Comparison of ENCODE assay signal across 8 mouse cellular contexts in the genomic region with DNA sequence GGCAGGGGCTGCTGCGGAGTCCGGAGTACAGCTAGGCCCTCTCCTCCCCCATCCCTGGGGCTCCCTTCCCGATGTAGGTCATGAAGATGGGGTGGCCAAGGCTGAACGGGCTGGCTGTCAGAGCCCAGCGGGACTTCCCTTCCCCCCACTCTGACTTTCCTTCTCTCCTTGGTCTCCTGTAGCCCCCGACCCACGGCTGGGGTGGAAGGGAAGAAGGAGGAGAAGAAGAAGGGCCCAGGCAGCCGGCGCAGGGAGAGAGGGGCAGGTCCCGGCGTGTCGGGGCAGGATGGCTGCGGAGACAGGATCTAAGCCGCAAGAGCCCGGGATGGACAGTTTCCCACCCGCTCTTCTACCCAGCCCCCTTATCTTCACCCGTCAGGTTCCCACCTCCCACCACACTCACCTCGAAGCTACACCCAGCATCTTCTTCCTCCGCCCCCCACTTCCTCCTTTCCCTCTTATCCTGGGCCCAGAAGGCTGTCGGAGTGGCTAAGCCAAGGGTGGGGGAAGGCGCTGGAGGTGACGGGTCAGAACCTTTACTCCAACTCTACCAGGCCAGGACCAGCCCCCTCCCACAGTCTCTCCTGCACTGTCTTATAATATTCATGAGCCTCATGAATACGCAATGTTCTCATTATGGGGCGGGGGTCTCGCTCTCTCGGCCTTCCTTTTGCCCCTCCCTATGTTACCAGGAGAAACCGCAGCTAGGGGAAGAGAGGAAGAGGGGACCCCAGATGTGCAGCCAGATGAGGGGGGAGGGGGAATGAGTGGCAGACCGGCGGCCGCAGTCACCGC. TPM values are rescaled to one million over a fixed set of nuclear protein-coding genes. Genes with fewer than 3 reads are reported as not detected.
DNase-seq lines count a peak whose midpoint lies in the region; ATAC-seq lines count a peak whose summit lies in the region.

No protein-coding gene starts in this region.

- ATAC-seq in hindbrain, embryonic 11.5 days (ENCODE audit: low FRiP score): peak; percentile 38
- peak; percentile 68 for ATAC-seq in megakaryocyte progenitor cell, adult 5-6 weeks (replicated peaks; ENCODE audit: poor library complexity)
- ATAC-seq in activated CD4-positive, CD25-positive, alpha-beta regulatory T cell, adult 4 months: no peak

- peak overlapping the region; percentile 57 for H3K4me3 ChIP-seq in brown adipose tissue, adult 24 weeks (ENCODE audit: insufficient read depth, low read depth, low read length)
- peak overlapping the region; percentile 50 for H3K4me3 ChIP-seq in hindbrain, embryonic 11.5 days (ENCODE audit: low read depth, low read length)

- peaks cover 9% of the 10 kb centered on the region for H3K27me3 ChIP-seq in hindbrain, embryonic 11.5 days (ENCODE audit: control insufficient read depth, insufficient read depth, low read length)

- 4% methylated on average over 27 of the region's 31 CpGs for WGBS in hindbrain, embryonic 11.5 days

- H3K36me3 ChIP-seq in hindbrain, embryonic 11.5 days (ENCODE audit: control insufficient read depth, insufficient read depth, low read length): no peaks in the 10 kb centered on the region

- H3K9ac ChIP-seq in hindbrain, embryonic 11.5 days (ENCODE audit: low read depth, low read length): peak overlapping the region; percentile 55

- no peaks in the 10 kb centered on the region for H3K9me3 ChIP-seq in hindbrain, embryonic 11.5 days (ENCODE audit: control insufficient read depth, low read length)

- H3K4me2 ChIP-seq in hindbrain, embryonic 11.5 days (replicated peaks; ENCODE audit: low read depth, low read length): peak overlapping the region; percentile 88

- no peaks in the 10 kb centered on the region for H3K4me1 ChIP-seq in brown adipose tissue, adult 24 weeks (ENCODE audit: control insufficient read depth, insufficient read depth, insufficient read length, low read length)
- H3K4me1 ChIP-seq in hindbrain, embryonic 11.5 days (replicated peaks; ENCODE audit: control insufficient read depth, insufficient read depth, low read length): 0 out of 2 replicates have a peak, but pooled peaks cover 2% of the 10 kb centered on the region

- peak; percentile 17 for DNase-seq in layer of hippocampus, adult 11-12 months (ENCODE audit: low spot score)
- DNase-seq in layer of hippocampus, adult 8-10 months (ENCODE audit: low spot score in 2 of 2): no peak
- DNase-seq in hindbrain, embryonic 11.5 days (ENCODE audit: low spot score): peak; percentile 48
- DNase-seq in thymus, postnatal 36 days: peak; percentile 41 to 56
- DNase-seq in urinary bladder, adult 2 months (ENCODE audit: low spot score): no peak

- no peak overlapping the region for H3K27ac ChIP-seq in brown adipose tissue, adult 24 weeks (replicated peaks; ENCODE audit: low read depth, low read length)
- no peak overlapping the region for H3K27ac ChIP-seq in hindbrain, embryonic 11.5 days (ENCODE audit: low read depth, low read length)

RNA-seq across cellular contexts. Expression of a gene that starts 0.5 kb away (rescaled TPM):
- 10 to 100 TPM; 37.9 to 55.5 (median 47.0) TPM for total RNA-seq in layer of hippocampus, adult 8-10 months (2022)
- 12.2 and 17.4 TPM in 2 replicates for polyA plus RNA-seq in brown adipose tissue, adult 24 weeks (2012; ENCODE audit: insufficient read depth, insufficient read length, missing spikeins)
- 19.7 and 22.2 TPM in 2 replicates for polyA plus RNA-seq in hindbrain, embryonic 11.5 days (2014; fragmentation: Nextera tagmentation; extraction: Ambion mirVana)
- total RNA-seq in megakaryocyte progenitor cell, adult 5-6 weeks (2015): 11.5 and 12.4 TPM in 2 replicates
- 2.0 and 3.2 TPM in 2 replicates for total RNA-seq in megakaryocyte progenitor cell, adult 5-6 weeks (2017)
- polyA plus RNA-seq in activated CD4-positive, CD25-positive, alpha-beta regulatory T cell, adult 4 months (2017; shearing (Covaris generic)): not detected
- 9.9 and 15.6 TPM in 2 replicates for polyA plus RNA-seq in urinary bladder, adult 2 months (2012; rRNA removed)

RNA-seq across cellular contexts. Expression of a gene that starts 27.2 kb away (rescaled TPM):
- total RNA-seq in layer of hippocampus, adult 8-10 months (2022): 1 to 10 TPM; 1.8 to 4.8 (median 2.9) TPM
- 2.7 and 5.3 TPM in 2 replicates for polyA plus RNA-seq in brown adipose tissue, adult 24 weeks (2012; ENCODE audit: insufficient read depth, insufficient read length, missing spikeins)
- 16.4 and 20.0 TPM in 2 replicates for polyA plus RNA-seq in hindbrain, embryonic 11.5 days (2014; fragmentation: Nextera tagmentation; extraction: Ambion mirVana)
- 16.4 and 17.3 TPM in 2 replicates for total RNA-seq in megakaryocyte progenitor cell, adult 5-6 weeks (2015)
- 8.4 and 10.5 TPM in 2 replicates for total RNA-seq in megakaryocyte progenitor cell, adult 5-6 weeks (2017)
- 1 to 10 TPM; 1.3 to 2.2 TPM for polyA plus RNA-seq in activated CD4-positive, CD25-positive, alpha-beta regulatory T cell, adult 4 months (2017; shearing (Covaris generic))
- polyA plus RNA-seq in urinary bladder, adult 2 months (2012; rRNA removed): 138 and 146 TPM in 2 replicates

RNA-seq across cellular contexts. Expression of a gene that starts 29.0 kb away (rescaled TPM):
- total RNA-seq in layer of hippocampus, adult 8-10 months (2022): 1 to 10 TPM in 2 of 4 experiments, under 1 TPM in 2; 0.35 to 9.3 (median 4.4) TPM
- polyA plus RNA-seq in brown adipose tissue, adult 24 weeks (2012; ENCODE audit: insufficient read depth, insufficient read length, missing spikeins): not detected in 2 replicates
- 0.11 and 0.34 TPM in 2 replicates for polyA plus RNA-seq in hindbrain, embryonic 11.5 days (2014; fragmentation: Nextera tagmentation; extraction: Ambion mirVana)
- total RNA-seq in megakaryocyte progenitor cell, adult 5-6 weeks (2015): 1.8 and 3.4 TPM in 2 replicates
- total RNA-seq in megakaryocyte progenitor cell, adult 5-6 weeks (2017): 1.8 and 2.3 TPM in 2 replicates
- polyA plus RNA-seq in activated CD4-positive, CD25-positive, alpha-beta regulatory T cell, adult 4 months (2017; shearing (Covaris generic)): not detected
- polyA plus RNA-seq in urinary bladder, adult 2 months (2012; rRNA removed): not detected in 2 replicates

Comparison
In these comparisons a context has a peak if more than half of its experiments do, and no peak if none do; other contexts are left out.
1. DNase-seq: peak in layer of hippocampus, adult 11-12 months (single experiment), hindbrain, embryonic 11.5 days (single experiment) and thymus, postnatal 36 days (2 of 2); none in layer of hippocampus, adult 8-10 months (0 of 2) and urinary bladder, adult 2 months (single experiment).
2. RNA of a gene that starts 0.5 kb away (polyA plus RNA-seq): 19.7 to 22.2 TPM in hindbrain, embryonic 11.5 days, 12.2 to 17.4 TPM in brown adipose tissue, adult 24 weeks and 9.9 to 15.6 TPM in urinary bladder, adult 2 months; not detected in activated CD4-positive, CD25-positive, alpha-beta regulatory T cell, adult 4 months; every median in the first group is over 10 times any median in the second.